Mouse (Mus musculus): ENCODE measurements around the gene Mfsd11. TPM values are rescaled to one million over a fixed set of nuclear protein-coding genes. Genes with fewer than 3 reads are reported as not detected.
"Not testable (repeated sequence)": the region's sequence is repeated elsewhere in the genome, so short reads cannot be mapped to it uniquely, and the experiment has no call there.

Mfsd11 gene
- polyA plus RNA-seq, 1 experiment from 2014 or later, result 55.8 TPM

GRCm38 (mm10) chr11:116819932-116820593 lies 32.2 kb upstream of the Mfsd11 start:
- ATAC-seq, result no peak
- no peaks in the 10 kb centered on the region for H3K9me3 ChIP-seq (ENCODE audit: control insufficient read depth, low read length)
- no peaks in the 10 kb centered on the region for H3K27me3 ChIP-seq (replicated peaks; ENCODE audit: control insufficient read depth, insufficient read depth, low read length)
- H3K4me1 ChIP-seq (replicated peaks; ENCODE audit: control insufficient read depth, insufficient read depth, low read length), result peaks cover 3% of the 10 kb centered on the region
- 74% methylated on average over 5 of the region's 5 CpGs for WGBS
- no peaks in the 10 kb centered on the region for H3K36me3 ChIP-seq (ENCODE audit: control insufficient read depth, insufficient read depth)
- H3K4me3 ChIP-seq (replicated peaks; ENCODE audit: low read length), result no peak overlapping the region
- no peak overlapping the region for H3K9ac ChIP-seq (replicated peaks; ENCODE audit: low read depth, low read length)
- no peak overlapping the region for H3K27ac ChIP-seq (ENCODE audit: low read length)
- H3K4me2 ChIP-seq (ENCODE audit: low read length), result no peak overlapping the region

GRCm38 (mm10) chr11:116821057-116821940 lies 30.9 kb upstream of the Mfsd11 start:
- no peak overlapping the region for H3K27ac ChIP-seq (ENCODE audit: low read length)
- H3K4me3 ChIP-seq (replicated peaks; ENCODE audit: low read length), result no peak overlapping the region
- no peaks in the 10 kb centered on the region for H3K36me3 ChIP-seq (ENCODE audit: control insufficient read depth, insufficient read depth)
- ATAC-seq, result no peak
- no peak overlapping the region for H3K4me2 ChIP-seq (ENCODE audit: low read length)
- no peaks in the 10 kb centered on the region for H3K4me1 ChIP-seq (replicated peaks; ENCODE audit: control insufficient read depth, insufficient read depth, low read length)
- H3K27me3 ChIP-seq (replicated peaks; ENCODE audit: control insufficient read depth, insufficient read depth, low read length), result no peaks in the 10 kb centered on the region
- H3K9me3 ChIP-seq (ENCODE audit: control insufficient read depth, low read length), result no peaks in the 10 kb centered on the region
- WGBS, result 54% methylated on average over 13 of the region's 13 CpGs
- no peak overlapping the region for H3K9ac ChIP-seq (replicated peaks; ENCODE audit: low read depth, low read length)

GRCm38 (mm10) chr11:116822215-116822614 lies 30.0 kb upstream of the Mfsd11 start:
- Histone ChIP-seq H3K9ac (replicated peaks; ENCODE audit: low read depth, low read length) (no peak overlapping the region), H3K36me3 (ENCODE audit: control insufficient read depth, insufficient read depth) (no peaks in the 10 kb centered on the region), H3K4me2 (ENCODE audit: low read length) (no peak overlapping the region), H3K9me3 (ENCODE audit: control insufficient read depth, low read length) (no peaks in the 10 kb centered on the region), H3K4me3 (replicated peaks; ENCODE audit: low read length) (no peak overlapping the region), H3K27me3 (replicated peaks; ENCODE audit: control insufficient read depth, insufficient read depth, low read length) (no peaks in the 10 kb centered on the region), H3K27ac (ENCODE audit: low read length) (no peak overlapping the region), H3K4me1 (replicated peaks; ENCODE audit: control insufficient read depth, insufficient read depth, low read length) (peaks cover 8% of the 10 kb centered on the region)
- ATAC-seq, result no peak
- 64% methylated on average over 10 of the region's 10 CpGs for WGBS

GRCm38 (mm10) chr11:116822626-116823025 lies 29.6 kb upstream of the Mfsd11 start:
- no peak for ATAC-seq
- no peak overlapping the region for H3K27ac ChIP-seq (ENCODE audit: low read length)
- 92% methylated on average over 10 of the region's 10 CpGs for WGBS

GRCm38 (mm10) chr11:116823255-116823654 lies 29.0 kb upstream of the Mfsd11 start:
- WGBS, result 98% methylated on average over 2 of the region's 2 CpGs
- Histone ChIP-seq H3K9ac (replicated peaks; ENCODE audit: low read depth, low read length) (no peak overlapping the region), H3K27me3 (replicated peaks; ENCODE audit: control insufficient read depth, insufficient read depth, low read length) (no peaks in the 10 kb centered on the region), H3K4me1 (replicated peaks; ENCODE audit: control insufficient read depth, insufficient read depth, low read length) (peaks cover 16% of the 10 kb centered on the region), H3K36me3 (ENCODE audit: control insufficient read depth, insufficient read depth) (no peaks in the 10 kb centered on the region), H3K4me2 (ENCODE audit: low read length) (no peak overlapping the region), H3K27ac (ENCODE audit: low read length) (no peak overlapping the region), H3K9me3 (ENCODE audit: control insufficient read depth, low read length) (no peaks in the 10 kb centered on the region), H3K4me3 (replicated peaks; ENCODE audit: low read length) (no peak overlapping the region)
- no peak for ATAC-seq

More at GRCm38 (mm10) chr11:116822626-116823025, 29.6 kb upstream of the Mfsd11 start:
- no peak overlapping the region for H3K9ac ChIP-seq (replicated peaks; ENCODE audit: low read depth, low read length)
- no peak overlapping the region for H3K4me3 ChIP-seq (replicated peaks; ENCODE audit: low read length)
- H3K27me3 ChIP-seq (replicated peaks; ENCODE audit: control insufficient read depth, insufficient read depth, low read length), result no peaks in the 10 kb centered on the region
- no peak overlapping the region for H3K4me2 ChIP-seq (ENCODE audit: low read length)
- H3K36me3 ChIP-seq (ENCODE audit: control insufficient read depth, insufficient read depth), result no peaks in the 10 kb centered on the region
- no peaks in the 10 kb centered on the region for H3K9me3 ChIP-seq (ENCODE audit: control insufficient read depth, low read length)
- peaks cover 10% of the 10 kb centered on the region for H3K4me1 ChIP-seq (replicated peaks; ENCODE audit: control insufficient read depth, insufficient read depth, low read length)

GRCm38 (mm10) chr11:116823885-116824284 lies 28.4 kb upstream of the Mfsd11 start:
- not testable (repeated sequence) for H3K4me3 ChIP-seq (replicated peaks; ENCODE audit: low read length); H3K9me3 ChIP-seq (ENCODE audit: control insufficient read depth, low read length); H3K9ac ChIP-seq (replicated peaks; ENCODE audit: low read depth, low read length); H3K27ac ChIP-seq (ENCODE audit: low read length); H3K4me2 ChIP-seq (ENCODE audit: low read length); ATAC-seq; H3K36me3 ChIP-seq (ENCODE audit: control insufficient read depth, insufficient read depth); H3K27me3 ChIP-seq (replicated peaks; ENCODE audit: control insufficient read depth, insufficient read depth, low read length)
- peaks cover 18% of the 10 kb centered on the region for H3K4me1 ChIP-seq (replicated peaks; ENCODE audit: control insufficient read depth, insufficient read depth, low read length)
- 97% methylated on average over 10 of the region's 10 CpGs for WGBS

- WGBS, result 49% methylated on average over 5 of the region's 5 CpGs
- no peaks in the 10 kb centered on the region for H3K27me3 ChIP-seq (replicated peaks; ENCODE audit: control insufficient read depth, insufficient read depth, low read length)
- H3K4me3 ChIP-seq (replicated peaks; ENCODE audit: low read length), result no peak overlapping the region
- H3K9me3 ChIP-seq (ENCODE audit: control insufficient read depth, low read length), result no peaks in the 10 kb centered on the region
- H3K36me3 ChIP-seq (ENCODE audit: control insufficient read depth, insufficient read depth), result no peaks in the 10 kb centered on the region
- no peak for ATAC-seq
- peaks cover 18% of the 10 kb centered on the region for H3K4me1 ChIP-seq (replicated peaks; ENCODE audit: control insufficient read depth, insufficient read depth, low read length)
- H3K9ac ChIP-seq (replicated peaks; ENCODE audit: low read depth, low read length), result no peak overlapping the region
- H3K27ac ChIP-seq (ENCODE audit: low read length), result no peak overlapping the region
- H3K4me2 ChIP-seq (ENCODE audit: low read length), result no peak overlapping the region
Measured at GRCm38 (mm10) chr11:116825230-116825629, 27.0 kb upstream of the Mfsd11 start.

- no peaks in the 10 kb centered on the region for H3K9me3 ChIP-seq (ENCODE audit: control insufficient read depth, low read length)
- no peaks in the 10 kb centered on the region for H3K36me3 ChIP-seq (ENCODE audit: control insufficient read depth, insufficient read depth)
- peak overlapping the region; percentile 53 for H3K4me3 ChIP-seq (replicated peaks; ENCODE audit: low read length)
- peak overlapping the region; percentile 16; the same call in 1 of the 2 replicates for H3K9ac ChIP-seq (replicated peaks; ENCODE audit: low read depth, low read length)
- H3K27me3 ChIP-seq (replicated peaks; ENCODE audit: control insufficient read depth, insufficient read depth, low read length), result no peaks in the 10 kb centered on the region
- peak overlapping the region; percentile 76 for H3K4me2 ChIP-seq (ENCODE audit: low read length)
- H3K27ac ChIP-seq (ENCODE audit: low read length), result no peak overlapping the region
- H3K4me1 ChIP-seq (replicated peaks; ENCODE audit: control insufficient read depth, insufficient read depth, low read length), result peaks cover 18% of the 10 kb centered on the region
- WGBS, result 15% methylated on average over 17 of the region's 17 CpGs
- ATAC-seq, result no peak
Measured at GRCm38 (mm10) chr11:116826550-116827504, 25.4 kb upstream of the Mfsd11 start.

Data from forebrain, embryonic 16.5 days (tissue).